Mouse (Mus musculus): ENCODE measurements around the gene Dgkb. TPM values are rescaled to one million over a fixed set of nuclear protein-coding genes. Genes with fewer than 3 reads are reported as not detected.

The Dgkb gene
- polyA plus RNA-seq, 1 experiment from 2014 or later = 6.0 TPM

GRCm38 (mm10) chr12:37888591-37888990, 71.1 kb downstream of the Dgkb start:
- no peaks in the 10 kb centered on the region for H3K4me1 ChIP-seq
- no peak overlapping the region for H3K4me3 ChIP-seq
- H3K9me3 ChIP-seq = no peaks in the 10 kb centered on the region
- ATAC-seq (replicated peaks) = no peak
- no peaks in the 10 kb centered on the region for H3K27me3 ChIP-seq
- no peak overlapping the region for H3K9ac ChIP-seq (replicated peaks)
- no peaks in the 10 kb centered on the region for H3K36me3 ChIP-seq
- H3K27ac ChIP-seq (replicated peaks) = no peak overlapping the region
- no peak overlapping the region for H3K4me2 ChIP-seq (replicated peaks)

GRCm38 (mm10) chr12:37889431-37889830, 71.9 kb downstream of the Dgkb start:
- H3K4me3 ChIP-seq = no peak overlapping the region
- ATAC-seq (replicated peaks) = no peak
- H3K9me3 ChIP-seq = no peaks in the 10 kb centered on the region
- no peak overlapping the region for H3K27ac ChIP-seq (replicated peaks)
- H3K4me1 ChIP-seq = no peaks in the 10 kb centered on the region
- no peaks in the 10 kb centered on the region for H3K36me3 ChIP-seq
- H3K9ac ChIP-seq (replicated peaks) = no peak overlapping the region
- H3K4me2 ChIP-seq (replicated peaks) = no peak overlapping the region
- WGBS = 68% methylated on average over 4 of the region's 4 CpGs
- H3K27me3 ChIP-seq = no peaks in the 10 kb centered on the region

- Histone ChIP-seq H3K4me3 (no peak overlapping the region), H3K36me3 (no peaks in the 10 kb centered on the region), H3K4me2 (replicated peaks) (no peak overlapping the region), H3K4me1 (no peaks in the 10 kb centered on the region), H3K27ac (replicated peaks) (no peak overlapping the region), H3K9ac (replicated peaks) (no peak overlapping the region), H3K27me3 (no peaks in the 10 kb centered on the region), H3K9me3 (no peaks in the 10 kb centered on the region)
- WGBS = 91% methylated on average over 3 of the region's 3 CpGs
- no peak for ATAC-seq (replicated peaks)
Observed at GRCm38 (mm10) chr12:37891336-37891735, 73.8 kb downstream of the Dgkb start.

- Histone ChIP-seq H3K4me3 (no peak overlapping the region), H3K36me3 (no peaks in the 10 kb centered on the region), H3K27ac (replicated peaks) (no peak overlapping the region), H3K9me3 (no peaks in the 10 kb centered on the region), H3K4me1 (no peaks in the 10 kb centered on the region), H3K4me2 (replicated peaks) (no peak overlapping the region), H3K9ac (replicated peaks) (no peak overlapping the region), H3K27me3 (no peaks in the 10 kb centered on the region)
- 97% methylated on average over 2 of the region's 2 CpGs for WGBS
- ATAC-seq (replicated peaks) = no peak
Observed at GRCm38 (mm10) chr12:37942163-37942562, 124.6 kb downstream of the Dgkb start.

- 88% methylated on average over 4 of the region's 4 CpGs for WGBS
- no peaks in the 10 kb centered on the region for H3K27me3 ChIP-seq
- ATAC-seq (replicated peaks) = no peak
Observed at GRCm38 (mm10) chr12:37956193-37956592, 138.7 kb downstream of the Dgkb start.

GRCm38 (mm10) chr12:37971482-37971881, 154.0 kb downstream of the Dgkb start:
- WGBS = 83% methylated on average over 1 of the region's 1 CpGs
- Histone ChIP-seq H3K27me3 (no peaks in the 10 kb centered on the region), H3K36me3 (no peaks in the 10 kb centered on the region), H3K4me3 (no peak overlapping the region), H3K4me1 (no peaks in the 10 kb centered on the region), H3K9ac (replicated peaks) (no peak overlapping the region), H3K9me3 (no peaks in the 10 kb centered on the region), H3K4me2 (replicated peaks) (no peak overlapping the region), H3K27ac (replicated peaks) (no peak overlapping the region)
- no peak for ATAC-seq (replicated peaks)

More at GRCm38 (mm10) chr12:37956193-37956592, 138.7 kb downstream of the Dgkb start:
- Histone ChIP-seq H3K4me1 (no peaks in the 10 kb centered on the region), H3K9ac (replicated peaks) (no peak overlapping the region), H3K9me3 (no peaks in the 10 kb centered on the region), H3K4me3 (no peak overlapping the region), H3K4me2 (replicated peaks) (no peak overlapping the region), H3K27ac (replicated peaks) (no peak overlapping the region), H3K36me3 (no peaks in the 10 kb centered on the region)

GRCm38 (mm10) chr12:37978498-37979187, 161.1 kb downstream of the Dgkb start:
- peak; percentile 97 for ATAC-seq (replicated peaks)
- 12% methylated on average over 2 of the region's 2 CpGs for WGBS

GRCm38 (mm10) chr12:37985352-37985751, 167.8 kb downstream of the Dgkb start:
- no peak overlapping the region for H3K4me3 ChIP-seq
- no peak overlapping the region for H3K4me2 ChIP-seq (replicated peaks)
- no peaks in the 10 kb centered on the region for H3K36me3 ChIP-seq
- H3K9me3 ChIP-seq = no peaks in the 10 kb centered on the region
- H3K27me3 ChIP-seq = no peaks in the 10 kb centered on the region
- H3K27ac ChIP-seq (replicated peaks) = no peak overlapping the region
- WGBS = 80% methylated on average over 1 of the region's 1 CpGs
- ATAC-seq (replicated peaks) = no peak
- no peak overlapping the region for H3K9ac ChIP-seq (replicated peaks)
- H3K4me1 ChIP-seq = peaks cover 7% of the 10 kb centered on the region

More at GRCm38 (mm10) chr12:37978498-37979187, 161.1 kb downstream of the Dgkb start:
- Histone ChIP-seq H3K4me1 (0 out of 2 replicates have a peak, but pooled peaks cover 5% of the 10 kb centered on the region), H3K36me3 (no peaks in the 10 kb centered on the region), H3K9ac (replicated peaks) (no peak overlapping the region), H3K4me3 (no peak overlapping the region), H3K9me3 (no peaks in the 10 kb centered on the region), H3K4me2 (replicated peaks) (no peak overlapping the region), H3K27ac (replicated peaks) (peak overlapping the region; percentile 58), H3K27me3 (no peaks in the 10 kb centered on the region)

GRCm38 (mm10) chr12:37988066-37988591, 170.6 kb downstream of the Dgkb start:
- 10% methylated on average over 1 of the region's 1 CpGs for WGBS
- no peak overlapping the region for H3K4me3 ChIP-seq
- no peak overlapping the region for H3K4me2 ChIP-seq (replicated peaks)
- H3K9ac ChIP-seq (replicated peaks) = no peak overlapping the region
- 0 out of 2 replicates have a peak overlapping the region, but pooled peaks have one; percentile 21 for H3K27ac ChIP-seq (replicated peaks)
- H3K4me1 ChIP-seq = peaks cover 7% of the 10 kb centered on the region
- no peaks in the 10 kb centered on the region for H3K36me3 ChIP-seq
- H3K9me3 ChIP-seq = no peaks in the 10 kb centered on the region
- peak; percentile 88 for ATAC-seq (replicated peaks)
- H3K27me3 ChIP-seq = no peaks in the 10 kb centered on the region

- no peak overlapping the region for H3K4me3 ChIP-seq
- ATAC-seq (replicated peaks) = no peak
- no peaks in the 10 kb centered on the region for H3K27me3 ChIP-seq
- no peak overlapping the region for H3K9ac ChIP-seq (replicated peaks)
- H3K36me3 ChIP-seq = no peaks in the 10 kb centered on the region
- no peak overlapping the region for H3K27ac ChIP-seq (replicated peaks)
- H3K4me2 ChIP-seq (replicated peaks) = no peak overlapping the region
- H3K4me1 ChIP-seq = peaks cover 6% of the 10 kb centered on the region
- H3K9me3 ChIP-seq = no peaks in the 10 kb centered on the region
- 86% methylated on average over 1 of the region's 1 CpGs for WGBS
Observed at GRCm38 (mm10) chr12:37993221-37993620, 175.7 kb downstream of the Dgkb start.

GRCm38 (mm10) chr12:37996417-37996946, 179.0 kb downstream of the Dgkb start:
- H3K9me3 ChIP-seq = no peaks in the 10 kb centered on the region
- ATAC-seq (replicated peaks) = no peak
- H3K4me3 ChIP-seq = no peak overlapping the region
- H3K4me1 ChIP-seq = peaks cover 4% of the 10 kb centered on the region; the same call in 1 of the 2 replicates
- no peak overlapping the region for H3K27ac ChIP-seq (replicated peaks)
- 65% methylated on average over 6 of the region's 6 CpGs for WGBS
- no peak overlapping the region for H3K9ac ChIP-seq (replicated peaks)
- no peaks in the 10 kb centered on the region for H3K36me3 ChIP-seq
- H3K4me2 ChIP-seq (replicated peaks) = no peak overlapping the region
- no peaks in the 10 kb centered on the region for H3K27me3 ChIP-seq

GRCm38 (mm10) chr12:38017674-38018073, 200.1 kb downstream of the Dgkb start:
- Histone ChIP-seq H3K27ac (replicated peaks) (no peak overlapping the region), H3K9me3 (no peaks in the 10 kb centered on the region), H3K4me3 (no peak overlapping the region), H3K27me3 (no peaks in the 10 kb centered on the region), H3K4me2 (replicated peaks) (no peak overlapping the region), H3K36me3 (no peaks in the 10 kb centered on the region), H3K4me1 (no peaks in the 10 kb centered on the region), H3K9ac (replicated peaks) (no peak overlapping the region)
- WGBS = 86% methylated on average over 4 of the region's 4 CpGs
- no peak for ATAC-seq (replicated peaks)
